Mouse (Mus musculus) heart, adult 2 months (tissue): Measurements from ENCODE around the gene Map7. TPM values are rescaled to one million over a fixed set of nuclear protein-coding genes. Genes with fewer than 3 reads are reported as not detected.

Source experiments
- DNase-seq, 2 experiments: peaks; one replicate each; pipeline ENCODE4 v3.0.0; 2021
- H3K27ac ChIP-seq: fragments of 200-600 bp; 2 replicates; pipeline ENCODE4 v1.8.1; 2022
- H3K27me3 ChIP-seq: fragments of 200-500 bp; 2 replicates; pipeline ENCODE4 v1.6.1; 2012; ENCODE audit warnings: mild to moderate bottlenecking, low read length, inconsistent platforms, mixed read lengths; ENCODE audit not compliant: control insufficient read depth, insufficient read depth
- H3K36me3 ChIP-seq: fragments of 200-500 bp; 2 replicates; pipeline ENCODE4 v1.6.1; 2012; ENCODE audit warnings: low read length, inconsistent platforms; ENCODE audit not compliant: control insufficient read depth, insufficient read depth
- H3K4me1 ChIP-seq: fragments of 200-500 bp; 2 replicates; pipeline ENCODE4 v1.6.1; 2011; ENCODE audit warnings: low read length; ENCODE audit not compliant: control insufficient read depth, insufficient read depth
- H3K4me3 ChIP-seq: fragments of 200-600 bp; 2 replicates; pipeline ENCODE4 v1.8.1; 2022
- H3K79me2 ChIP-seq: fragments of 200-500 bp; replicated peaks from 2 replicates; pipeline ENCODE4 v1.6.1; 2012; ENCODE audit warnings: mild to moderate bottlenecking, inconsistent platforms, low read length, moderate library complexity, mixed read lengths; ENCODE audit not compliant: control insufficient read depth, insufficient read depth
- H3K9ac ChIP-seq: fragments of 200-500 bp; 2 replicates; pipeline ENCODE4 v1.6.1; 2012; ENCODE audit warnings: low read depth, mild to moderate bottlenecking, control low read depth, inconsistent platforms, low read length, mixed read lengths
- CTCF ChIP-seq: fragments of 200-600 bp; IDR thresholded peaks from 2 replicates; pipeline ENCODE4 v1.8.1; 2022; ENCODE audit warnings: antibody characterized with exemption, mild to moderate bottlenecking, moderate library complexity
- EP300 ChIP-seq: fragments of 200-500 bp; IDR thresholded peaks from 2 replicates; pipeline ENCODE4 v1.6.1; 2011; ENCODE audit warnings: low read depth, low read length, control low read depth; ENCODE audit not compliant: insufficient read depth
- POLR2A ChIP-seq: fragments of 200-500 bp; IDR thresholded peaks from 2 replicates; pipeline ENCODE4 v1.6.1; 2011; ENCODE audit warnings: mild to moderate bottlenecking, low read depth, low read length, control low read depth; ENCODE audit not compliant: insufficient read depth
- WGBS: fragments of 180-500 bp; shearing (Covaris S2); methylation state at CpG from one replicate; pipeline ENCODE4 v1.1.7; 2018; 5-methylcytosine and 5-hydroxymethylcytosine counted together
- intact Hi-C: fragments of 180-260 bp; cut with DNase I; formaldehyde crosslinking; loops from one replicate; pipeline ENCODE4 v1.15.1; 2025
- polyA plus RNA-seq: library from polyadenylated mRNA; depleted of rRNA; stranded (reverse); fragments of >200 nt; gene quantifications from 2 replicates; pipeline ENCODE4 v1.2.3, GENCODE M21; 2012
- total RNA-seq, 2 experiments: library from RNA; stranded (reverse); gene quantifications; 2 replicates each; pipeline ENCODE4 v1.2.3; 2021

Gene Map7
- total and polyA plus RNA-seq, 3 experiments: 6.6 to 19.3 (median 17.9) TPM

- Histone ChIP-seq H3K4me1 (no peaks in the 10 kb centered on the region), H3K9ac (no peak overlapping the region), H3K27me3 (no peaks in the 10 kb centered on the region), H3K36me3 (no peaks in the 10 kb centered on the region), H3K4me3 (no peak overlapping the region), H3K27ac (no peak overlapping the region), H3K79me2 (no peaks in the 10 kb centered on the region; the same call in 1 of the 2 replicates)
- TF ChIP-seq POLR2A (no peak), CTCF (no peak), EP300 (no peak)
- intact Hi-C loops: loop anchor here (10.0 kb wide), 1 partner anchor 128 kb away; no protein-coding TSS in a partner anchor
- WGBS: 78% methylated on average over 8 of the region's 8 CpGs
- DNase-seq: no peak
These were observed 8.9 kb downstream of the Map7 start for GRCm38 (mm10) chr10:20157021-20157726.

DNA sequence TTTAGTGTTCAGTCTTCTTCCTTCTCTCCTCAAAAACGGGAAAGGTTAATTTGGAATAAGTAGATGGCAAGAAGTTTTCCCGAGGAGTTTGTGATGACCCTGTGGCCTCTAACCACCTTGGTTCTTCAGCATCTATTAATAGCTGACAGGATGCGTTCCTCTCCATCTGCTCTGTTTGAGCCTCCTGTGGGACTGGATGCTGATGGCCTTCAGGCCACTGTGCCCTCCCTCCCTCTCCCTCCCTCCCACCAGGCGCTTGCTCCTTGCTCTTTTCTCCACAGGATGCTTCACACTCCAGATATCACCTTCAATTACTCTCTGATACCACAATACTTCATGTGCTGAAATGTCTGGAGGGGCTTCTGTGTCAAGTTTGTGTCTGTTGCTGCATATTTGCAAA, 10.5 kb downstream of the Map7 start:
- no peak for DNase-seq

GRCm38 (mm10) chr10:20159308-20159707, 11.0 kb downstream of the Map7 start:
- no peak for TF ChIP-seq CTCF
- no peak for TF ChIP-seq POLR2A
- no peak for TF ChIP-seq EP300
- Histone ChIP-seq H3K4me1 (no peaks in the 10 kb centered on the region), H3K27me3 (no peaks in the 10 kb centered on the region), H3K36me3 (no peaks in the 10 kb centered on the region), H3K9ac (no peak overlapping the region), H3K4me3 (no peak overlapping the region), H3K79me2 (no peaks in the 10 kb centered on the region; the same call in none of the 2 replicates), H3K27ac (no peak overlapping the region)
- 86% methylated on average over 5 of the region's 5 CpGs for WGBS
- intact Hi-C loops: loop anchor here (10.0 kb wide), 1 partner anchor 125 kb away; no protein-coding TSS in a partner anchor
- DNase-seq: no peak

More for the DNA sequence above, 10.5 kb downstream of the Map7 start:
- Histone ChIP-seq H3K27ac (no peak overlapping the region), H3K27me3 (no peaks in the 10 kb centered on the region), H3K36me3 (no peaks in the 10 kb centered on the region), H3K4me3 (no peak overlapping the region), H3K9ac (no peak overlapping the region), H3K79me2 (no peaks in the 10 kb centered on the region; the same call in none of the 2 replicates), H3K4me1 (no peaks in the 10 kb centered on the region)
- 28% methylated on average over 4 of the region's 4 CpGs for WGBS
- no peak for TF ChIP-seq CTCF
- intact Hi-C loops: loop anchor here (10.0 kb wide), 1 partner anchor 126 kb away; no protein-coding TSS in a partner anchor

DNA sequence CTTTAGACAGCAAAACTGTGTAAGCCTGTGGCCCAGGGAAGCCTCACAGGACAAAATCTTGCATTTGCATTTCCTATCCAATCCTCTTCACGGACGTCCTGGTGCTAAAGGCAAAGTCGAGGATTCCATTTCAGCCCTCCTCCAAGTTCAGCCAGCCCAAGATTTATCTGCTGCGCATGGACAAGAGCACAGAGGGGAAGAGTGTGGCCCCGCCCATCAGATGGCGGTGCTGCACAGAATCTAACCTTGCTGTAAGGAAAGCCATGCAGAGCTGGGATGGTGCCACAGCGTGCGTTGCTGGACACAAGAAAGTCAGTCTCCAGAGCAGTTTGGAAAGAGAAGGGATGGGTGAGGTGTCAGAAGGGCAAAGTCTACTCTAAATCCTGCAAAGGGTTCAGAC, 12.6 kb downstream of the Map7 start:
- no peak for TF ChIP-seq CTCF
- TF ChIP-seq POLR2A: no peak
- TF ChIP-seq EP300: no peak
- Histone ChIP-seq H3K27ac (no peak overlapping the region), H3K79me2 (peaks cover 2% of the 10 kb centered on the region; the same call in 1 of the 2 replicates), H3K9ac (no peak overlapping the region), H3K36me3 (no peaks in the 10 kb centered on the region), H3K27me3 (no peaks in the 10 kb centered on the region), H3K4me3 (no peak overlapping the region), H3K4me1 (no peaks in the 10 kb centered on the region)
- 52% methylated on average over 8 of the region's 8 CpGs for WGBS
- no peak for DNase-seq
- intact Hi-C loops: no loop called here

GRCm38 (mm10) chr10:20164810-20165209, 16.5 kb downstream of the Map7 start:
- intact Hi-C loops: no loop called here
- H3K4me1 ChIP-seq: no peaks in the 10 kb centered on the region
- no peak overlapping the region for H3K9ac ChIP-seq
- no peak overlapping the region for H3K4me3 ChIP-seq
- WGBS: 85% methylated on average over 5 of the region's 5 CpGs
- H3K27ac ChIP-seq: no peak overlapping the region
- peaks cover 2% of the 10 kb centered on the region; the same call in 1 of the 2 replicates for H3K79me2 ChIP-seq
- H3K36me3 ChIP-seq: no peaks in the 10 kb centered on the region
- TF ChIP-seq CTCF: no peak
- no peak for TF ChIP-seq POLR2A
- no peak for TF ChIP-seq EP300
- DNase-seq: no peak
- no peaks in the 10 kb centered on the region for H3K27me3 ChIP-seq

DNA sequence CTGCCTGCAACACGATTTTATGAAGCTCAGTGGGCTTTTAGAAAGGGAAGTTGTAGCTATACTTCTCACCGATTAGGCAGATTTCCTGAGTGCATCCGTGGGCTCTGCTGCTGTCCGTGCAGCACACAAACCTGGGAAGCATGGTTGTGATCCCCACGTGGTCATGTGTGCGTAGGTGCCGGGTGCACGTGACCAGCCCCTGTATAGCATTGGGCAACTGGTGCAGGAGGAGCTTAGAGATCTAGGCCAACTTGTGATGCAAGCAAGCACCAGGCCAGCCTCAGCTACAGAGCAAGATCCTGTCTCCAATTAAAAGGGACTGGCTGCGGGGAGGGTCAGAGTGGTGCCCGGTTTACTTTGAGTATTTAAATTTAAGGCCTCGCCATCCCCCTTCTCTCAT, 18.5 kb downstream of the Map7 start:
- WGBS: 77% methylated on average over 11 of the region's 11 CpGs
- H3K79me2 ChIP-seq: peaks cover 2% of the 10 kb centered on the region; the same call in 1 of the 2 replicates
- no peak for DNase-seq
- H3K4me1 ChIP-seq: peaks cover 1% of the 10 kb centered on the region; the same call in 1 of the 2 replicates
- H3K27ac ChIP-seq: no peak overlapping the region
- no peaks in the 10 kb centered on the region for H3K36me3 ChIP-seq
- H3K4me3 ChIP-seq: no peak overlapping the region
- TF ChIP-seq POLR2A: no peak
- no peak for TF ChIP-seq CTCF
- no peak for TF ChIP-seq EP300
- intact Hi-C loops: no loop called here
- no peak overlapping the region for H3K9ac ChIP-seq
- no peaks in the 10 kb centered on the region for H3K27me3 ChIP-seq
